12 mouse cellular contexts compared by ENCODE assay signal in the genomic region with DNA sequence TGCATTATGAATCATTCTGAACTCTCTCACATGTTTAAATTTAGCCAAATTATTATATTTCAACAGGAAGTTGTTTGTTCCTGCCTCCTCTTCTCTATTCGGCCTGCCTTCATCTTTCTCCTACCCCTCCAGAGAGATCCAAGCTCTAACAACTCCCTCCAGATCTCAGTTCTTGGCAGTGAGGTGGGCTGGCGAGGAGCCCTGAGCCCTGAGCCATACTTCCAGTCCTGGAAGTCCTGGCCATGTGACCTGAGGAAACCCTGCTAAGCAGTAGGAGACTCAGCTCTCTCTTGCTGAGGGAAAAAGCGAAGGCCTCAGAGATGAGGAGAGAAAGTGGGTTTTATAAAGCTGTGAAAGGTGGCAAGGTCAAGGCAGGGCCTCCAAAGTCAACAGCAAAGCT.
DNase-seq lines count a peak whose midpoint lies in the region; ATAC-seq lines count a peak whose summit lies in the region.
"Had no signal": no experiment of that assay in that cellular context is flagged by ENCODE, and none has a peak within 500 bp of the region (broad histone marks: within the 10 kb centered on the region; RNA-seq: fewer than 3 reads in every experiment).

No protein-coding gene starts in this region.

- H3K4me3 ChIP-seq in embryonic facial prominence, embryonic 15.5 days (replicated peaks) = no peak overlapping the region
- no peak overlapping the region for H3K4me3 ChIP-seq in embryonic facial prominence, embryonic 10.5 days
- H3K4me3 ChIP-seq: hindbrain, embryonic 10.5 days; liver, embryonic 13.5 days; midbrain, embryonic 10.5 days had no signal

- no peak overlapping the region for H3K9ac ChIP-seq in embryonic facial prominence, embryonic 15.5 days
- H3K9ac ChIP-seq: liver, embryonic 13.5 days had no signal

- no peaks in the 10 kb centered on the region for H3K36me3 ChIP-seq in embryonic facial prominence, embryonic 15.5 days
- no peaks in the 10 kb centered on the region for H3K36me3 ChIP-seq in embryonic facial prominence, embryonic 10.5 days (replicated peaks)
- H3K36me3 ChIP-seq: hindbrain, embryonic 10.5 days; liver, embryonic 13.5 days; midbrain, embryonic 10.5 days had no signal

- no peaks in the 10 kb centered on the region for H3K27me3 ChIP-seq in embryonic facial prominence, embryonic 15.5 days
- H3K27me3 ChIP-seq in embryonic facial prominence, embryonic 10.5 days (replicated peaks; ENCODE audit: low read depth, poor library complexity, severe bottlenecking) = no peaks in the 10 kb centered on the region
- H3K27me3 ChIP-seq: liver, embryonic 13.5 days had no signal

- DNase-seq in embryonic facial prominence, embryonic 10.5 days (ENCODE audit: low spot score) = no peak
- DNase-seq in ovary, postnatal 14 days (ENCODE audit: low spot score) = peak; percentile 9
- no peak for DNase-seq in ovary, adult 18-20 months (ENCODE audit: low spot score)
- DNase-seq in gastrocnemius, postnatal 36 days = peak; percentile 43 to 59
- DNase-seq in skeletal muscle tissue, adult 2 months (ENCODE audit: low read depth, low spot score) = peak; percentile 72
- DNase-seq in lung, postnatal 4 days = no peak
- DNase-seq in thymus, postnatal 4 days = no peak
- DNase-seq: liver, embryonic 13.5 days had no signal

- H3K4me1 ChIP-seq in embryonic facial prominence, embryonic 15.5 days = no peaks in the 10 kb centered on the region
- peaks cover 11% of the 10 kb centered on the region for H3K4me1 ChIP-seq in embryonic facial prominence, embryonic 10.5 days
- H3K4me1 ChIP-seq: liver, embryonic 13.5 days had no signal

- no peaks in the 10 kb centered on the region for H3K9me3 ChIP-seq in embryonic facial prominence, embryonic 15.5 days (replicated peaks)
- H3K9me3 ChIP-seq in embryonic facial prominence, embryonic 10.5 days = no peaks in the 10 kb centered on the region
- H3K9me3 ChIP-seq: hindbrain, embryonic 10.5 days; liver, embryonic 13.5 days; midbrain, embryonic 10.5 days had no signal

- intact Hi-C loops in gastrocnemius, postnatal 36 days (cut with DNase I) = no loop called here

- no peak overlapping the region for H3K27ac ChIP-seq in embryonic facial prominence, embryonic 15.5 days (replicated peaks)
- H3K27ac ChIP-seq in embryonic facial prominence, embryonic 10.5 days (replicated peaks) = no peak overlapping the region
- H3K27ac ChIP-seq: hindbrain, embryonic 10.5 days; liver, embryonic 13.5 days; midbrain, embryonic 10.5 days; stomach, postnatal 0 days had no signal

- H3K4me2 ChIP-seq in embryonic facial prominence, embryonic 15.5 days (replicated peaks) = no peak overlapping the region
- H3K4me2 ChIP-seq: liver, embryonic 13.5 days had no signal

- 64% methylated on average over 3 of the region's 3 CpGs for WGBS in embryonic facial prominence, embryonic 15.5 days
- 86% methylated on average over 3 of the region's 3 CpGs for WGBS in embryonic facial prominence, embryonic 10.5 days

- ATAC-seq in embryonic facial prominence, embryonic 15.5 days (ENCODE audit: insufficient number of reproducible peaks, low FRiP score, low TSS enrichment, low read depth) = 0 out of 2 replicates have a peak, but pooled peaks have one; percentile 43

Comparison
In these comparisons a context has a peak if more than half of its experiments do, and no peak if none do; other contexts are left out.
1. DNase-seq: peak in ovary, postnatal 14 days (single experiment), gastrocnemius, postnatal 36 days (2 of 2) and skeletal muscle tissue, adult 2 months (single experiment); none in embryonic facial prominence, embryonic 10.5 days (single experiment), ovary, adult 18-20 months (single experiment), lung, postnatal 4 days (0 of 2) and thymus, postnatal 4 days (single experiment).